Mouse (Mus musculus) Patski (cell line): Measurements from ENCODE around the gene Gnptg. TPM values are rescaled to one million over a fixed set of nuclear protein-coding genes. Genes with fewer than 3 reads are reported as not detected.

Experiments used
- ATAC-seq: fragments of 100-300 bp; one replicate; pipeline ENCODE4 v1.8.0; 2021
- CTCF ChIA-PET: fragments of 350-600 bp; sonication (Branson Sonifier 250); formaldehyde crosslinking; loops from one replicate; lab custom pipeline; 2022; ENCODE audit warnings: inconsistent platforms; lab: Charles Lee
- POLR2A ChIA-PET: fragments of 350-600 bp; sonication (Branson Sonifier 250); formaldehyde crosslinking; loops from one replicate; lab custom pipeline; 2022; ENCODE audit warnings: antibody characterized with exemption, inconsistent platforms; lab: Charles Lee
- DNase-seq: peaks from one replicate; pipeline ENCODE4 v3.0.0-alpha.2; 2011; ENCODE audit warnings: low read depth, low spot score
- H3K27me3 ChIP-seq: fragments of 371-371 bp; one replicate; pipeline ENCODE4 v1.5.1; 2021
- CTCF ChIP-seq: fragments of 100-300 bp; IDR thresholded peaks from one replicate; pipeline ENCODE4 v1.5.1; 2021
- in situ Hi-C: fragments of 300-500 bp; cut with MboI; formaldehyde crosslinking; loops from 3 replicates; pipeline ENCODE4 v1.11.1; 2018; ENCODE audit warnings: low pct_unique_long_range_greater_than_20kb, mixed read lengths
- polyA plus RNA-seq: library from polyadenylated mRNA; unstranded; gene quantifications from one replicate; pipeline ENCODE4 v1.2.3, GENCODE M21; 2021

The Gnptg gene
- polyA plus RNA-seq, 1 experiment from 2014 or later: 43.1 TPM

GRCm38 (mm10) chr17:25272326-25272725, 32.4 kb upstream of the Gnptg start:
- POLR2A ChIA-PET: interaction anchor here (0.6 to 1.8 kb wide), 9 partner anchors 11 to 351 kb away, joined by 3 to 7 read pairs (median 3); partner anchors contain the start of genes BC003965, Gnptg and Tsr3
- CTCF ChIA-PET: interaction anchor here (0.8 to 1.0 kb wide), 2 partner anchors 25 to 48 kb away, joined by 3 to 5 read pairs; no protein-coding TSS in a partner anchor
- DNase-seq (no peak), ATAC-seq (no peak)
- in situ Hi-C loops: loop anchor here (5.0 kb wide), 2 partner anchors 80 to 155 kb away; partner anchors contain the start of gene Telo2
- H3K27me3 ChIP-seq: no peaks in the 10 kb centered on the region
- no peak for TF ChIP-seq CTCF

- H3K27me3 ChIP-seq: no peaks in the 10 kb centered on the region
- POLR2A ChIA-PET: no interaction called here
- in situ Hi-C loops: loop anchor here (5.0 kb wide), 2 partner anchors 79 to 154 kb away; partner anchors contain the start of gene Telo2
- no peak for TF ChIP-seq CTCF
- no peak for DNase-seq
- CTCF ChIA-PET: interaction anchor here (1.3 kb wide), 1 partner anchor 12 kb away, joined by 3 read pairs; no protein-coding TSS in a partner anchor
- no peak for ATAC-seq
Measured at GRCm38 (mm10) chr17:25270795-25271335, 30.9 kb upstream of the Gnptg start.

GRCm38 (mm10) chr17:25264453-25264852, 24.5 kb upstream of the Gnptg start:
- no peak for DNase-seq
- no peaks in the 10 kb centered on the region for H3K27me3 ChIP-seq
- no peak for TF ChIP-seq CTCF

GRCm38 (mm10) chr17:25257804-25258261, 17.9 kb upstream of the Gnptg start:
- no peaks in the 10 kb centered on the region for H3K27me3 ChIP-seq
- in situ Hi-C loops: no loop called here
- no peak for ATAC-seq
- ChIA-PET CTCF (no interaction called here), POLR2A (interaction anchor here (2.8 kb wide), 1 partner anchor 11 kb away, joined by 11 read pairs; no protein-coding TSS in a partner anchor)
- DNase-seq: no peak
- TF ChIP-seq CTCF: no peak

More at GRCm38 (mm10) chr17:25264453-25264852, 24.5 kb upstream of the Gnptg start:
- POLR2A ChIA-PET: interaction anchor here (1.1 kb wide), 1 partner anchor 9 kb away, joined by 6 read pairs; no protein-coding TSS in a partner anchor
- in situ Hi-C loops: no loop called here
- no peak for ATAC-seq
- CTCF ChIA-PET: interaction anchor here (1.5 to 1.8 kb wide), 2 partner anchors 9 to 21 kb away, joined by 4 read pairs; no protein-coding TSS in a partner anchor

GRCm38 (mm10) chr17:25256140-25256754, 16.3 kb upstream of the Gnptg start, which contains the start of gene Baiap3:
TSS of gene Baiap3 (minus strand) at chr17:25256364.
- no peak for ATAC-seq
- DNase-seq: no peak
- no peaks in the 10 kb centered on the region for H3K27me3 ChIP-seq
- ChIA-PET CTCF (no interaction called here), POLR2A (no interaction called here)
- in situ Hi-C loops: no loop called here
- no peak for TF ChIP-seq CTCF

DNA sequence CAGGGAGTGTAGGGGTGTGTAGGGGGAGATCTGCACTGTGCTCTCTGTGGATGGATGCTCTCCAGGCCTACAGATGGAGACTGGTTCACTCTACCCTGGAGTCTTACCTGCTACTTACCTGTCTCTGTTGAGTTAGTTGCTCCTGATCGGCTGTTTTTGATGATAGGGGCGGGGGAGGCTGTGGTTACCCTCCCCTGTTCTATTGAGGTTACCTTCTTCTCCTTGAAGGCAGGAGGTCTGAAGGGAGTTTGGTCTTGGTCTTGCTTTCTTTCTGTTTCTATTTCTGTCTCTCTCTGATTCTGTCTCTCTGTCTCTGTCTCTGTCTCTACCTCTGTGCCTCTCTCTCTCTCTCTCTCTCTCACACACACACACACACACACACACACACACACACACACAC, 15.2 kb upstream of the Gnptg start:
- in situ Hi-C loops: no loop called here
- ChIA-PET CTCF (interaction anchor here (1.0 kb wide), 1 partner anchor 12 kb away, joined by 3 read pairs; no protein-coding TSS in a partner anchor), POLR2A (no interaction called here)
- no peak for DNase-seq
- H3K27me3 ChIP-seq: no peaks in the 10 kb centered on the region
- no peak for ATAC-seq
- TF ChIP-seq CTCF: no peak

DNA sequence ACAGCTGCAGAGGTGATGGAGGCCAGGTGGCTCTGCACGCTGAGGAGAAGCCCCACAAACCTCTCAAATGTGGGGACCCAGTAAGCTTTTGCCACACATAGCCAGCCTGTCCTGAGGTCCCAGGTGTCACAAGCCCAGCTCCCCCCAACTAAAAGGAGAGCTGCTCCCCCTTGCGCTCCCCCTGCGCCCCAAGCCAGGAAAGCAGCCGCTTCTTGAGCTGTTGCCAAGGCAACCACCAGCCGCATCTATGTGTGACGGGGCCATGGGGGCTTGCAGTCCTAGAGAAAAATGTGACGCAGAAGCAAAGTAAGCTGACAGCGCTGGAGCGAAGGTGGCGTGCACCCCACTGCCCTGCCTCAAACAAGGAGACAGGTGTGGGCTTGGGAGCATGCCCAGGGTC, 13.8 kb upstream of the Gnptg start:
- ATAC-seq (no peak), DNase-seq (no peak)
- no peaks in the 10 kb centered on the region for H3K27me3 ChIP-seq
- ChIA-PET POLR2A (interaction anchor here (0.8 kb wide), 1 partner anchor 10 kb away, joined by 3 read pairs; no protein-coding TSS in a partner anchor), CTCF (no interaction called here)
- in situ Hi-C loops: no loop called here
- no peak for TF ChIP-seq CTCF

- ChIA-PET CTCF (no interaction called here), POLR2A (no interaction called here)
- DNase-seq (no peak), ATAC-seq (no peak)
- in situ Hi-C loops: no loop called here
- H3K27me3 ChIP-seq: no peaks in the 10 kb centered on the region
- no peak for TF ChIP-seq CTCF
Measured at GRCm38 (mm10) chr17:25252643-25253042, 12.7 kb upstream of the Gnptg start.

DNA sequence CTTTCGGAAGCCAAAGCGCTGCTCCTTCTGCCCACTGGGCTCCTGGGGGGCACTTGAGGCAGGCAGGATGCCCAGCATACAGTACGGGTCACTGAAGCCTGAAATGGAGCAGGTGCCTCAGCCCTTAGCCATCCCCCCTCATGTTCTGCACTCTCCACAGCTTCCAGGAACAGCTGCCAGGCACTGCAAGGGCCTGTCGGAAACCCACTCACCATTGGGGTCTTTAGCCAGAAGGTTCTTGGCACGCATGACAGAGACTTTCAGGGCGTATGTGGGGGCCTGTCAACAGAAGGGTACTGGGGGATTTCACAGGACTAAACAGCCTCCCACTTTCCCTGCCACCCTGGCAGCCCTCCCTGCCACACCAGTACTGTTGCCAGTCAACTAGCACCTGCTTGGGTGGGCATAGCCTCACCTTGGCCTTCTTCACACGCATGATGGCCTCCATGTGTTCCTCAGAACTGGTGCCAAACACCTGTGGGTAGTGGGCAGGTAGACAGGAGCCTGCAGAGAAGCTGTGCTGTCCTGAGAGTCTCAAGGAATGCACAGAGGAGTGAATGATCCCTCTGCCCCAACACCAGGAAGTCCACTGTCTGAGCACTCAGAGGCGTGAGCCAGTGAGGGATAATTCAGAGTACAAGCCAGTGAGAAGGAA, 10.4 kb upstream of the Gnptg start:
- ATAC-seq (no peak), DNase-seq (no peak)
- TF ChIP-seq CTCF: no peak
- H3K27me3 ChIP-seq: no peaks in the 10 kb centered on the region
- CTCF ChIA-PET: no interaction called here
- in situ Hi-C loops: no loop called here
- POLR2A ChIA-PET: interaction anchor here (1.9 kb wide), 1 partner anchor 23 kb away, joined by 4 read pairs; no protein-coding TSS in a partner anchor
